Mouse (Mus musculus) stomach, embryonic 14.5 days (tissue): ENCODE measurements at regions not wholly inside any gene's neighbourhood (a gene's known extent, or its start where the extent isn't known, plus 50 kb on each side); places are given as distances from the start of the nearest gene placed in this dataset.

Experiments
- ATAC-seq: fragments of 200-750 bp; cut with Nextera tagmentation; 2 replicates; pipeline ENCODE4 v1.8.0; 2017; ENCODE audit warnings: low read depth, moderate TSS enrichment; ENCODE audit not compliant: insufficient number of reproducible peaks, insufficient read depth, low FRiP score
- H3K27ac ChIP-seq: fragments of 300-500 bp; sonication (generic); 2 replicates; pipeline ENCODE4 v1.5.1; 2014; ENCODE audit warnings: mild to moderate bottlenecking, low read length, moderate library complexity, mixed read lengths
- H3K27me3 ChIP-seq: fragments of 300-500 bp; sonication (generic); 2 replicates; pipeline ENCODE4 v1.6.1; 2014; ENCODE audit warnings: low read length, control low read depth, mixed read lengths; ENCODE audit not compliant: control insufficient read depth, insufficient read depth
- H3K36me3 ChIP-seq: fragments of 300-500 bp; sonication (generic); 2 replicates; pipeline ENCODE4 v1.6.1; 2014; ENCODE audit warnings: mild to moderate bottlenecking, control low read depth, low read length, moderate library complexity, mixed read lengths; ENCODE audit not compliant: control insufficient read depth, insufficient read depth
- H3K4me1 ChIP-seq: fragments of 300-500 bp; sonication (generic); 2 replicates; pipeline ENCODE4 v1.6.1; 2014; ENCODE audit warnings: low read length, control low read depth, mixed read lengths; ENCODE audit not compliant: control insufficient read depth, insufficient read depth
- H3K4me2 ChIP-seq: fragments of 300-500 bp; sonication (generic); replicated peaks from 2 replicates; pipeline ENCODE4 v1.6.1; 2014; ENCODE audit warnings: low read depth, low read length, control low read depth
- H3K4me3 ChIP-seq: fragments of 300-500 bp; sonication (generic); 2 replicates; pipeline ENCODE4 v1.5.1; 2014; ENCODE audit warnings: low read depth, low read length, control low read depth
- H3K9ac ChIP-seq: fragments of 300-500 bp; sonication (generic); replicated peaks from 2 replicates; pipeline ENCODE4 v1.6.1; 2014; ENCODE audit warnings: low read depth, mild to moderate bottlenecking, control low read depth, low read length, moderate library complexity, mixed read lengths
- H3K9me3 ChIP-seq: fragments of 300-500 bp; sonication (generic); 2 replicates; pipeline ENCODE4 v1.6.1; 2016; ENCODE audit warnings: low read depth, low read length, control low read depth; ENCODE audit not compliant: control insufficient read depth
- WGBS: fragments of 180-500 bp; shearing (Covaris S2); extraction: QIAGEN DNeasy Blood & Tissue Kit; methylation state at CpG from one replicate; pipeline ENCODE4 v1.1.7; 2014; 5-methylcytosine and 5-hydroxymethylcytosine counted together

GRCm38 (mm10) chr16:84394895-84395294, 120.0 kb upstream of the A730009L09Rik start:
- Histone ChIP-seq H3K9me3 (no peaks in the 10 kb centered on the region), H3K27me3 (no peaks in the 10 kb centered on the region), H3K4me2 (no peak overlapping the region), H3K4me3 (no peak overlapping the region), H3K4me1 (no peaks in the 10 kb centered on the region), H3K9ac (no peak overlapping the region), H3K36me3 (no peaks in the 10 kb centered on the region), H3K27ac (no peak overlapping the region)
- ATAC-seq, result peak; percentile 42; the same call in 1 of the 2 replicates
- WGBS, result 90% methylated on average over 3 of the region's 3 CpGs

- no peak for ATAC-seq
- Histone ChIP-seq H3K9ac (no peak overlapping the region), H3K4me1 (no peaks in the 10 kb centered on the region), H3K27ac (no peak overlapping the region), H3K36me3 (no peaks in the 10 kb centered on the region), H3K4me2 (no peak overlapping the region), H3K27me3 (no peaks in the 10 kb centered on the region), H3K9me3 (no peaks in the 10 kb centered on the region), H3K4me3 (no peak overlapping the region)
- WGBS, result 83% methylated on average over 2 of the region's 2 CpGs
Observed at GRCm38 (mm10) chr16:84421650-84422049, 93.3 kb upstream of the A730009L09Rik start.

GRCm38 (mm10) chr16:84426990-84427540, 87.9 kb upstream of the A730009L09Rik start:
- no peak overlapping the region for H3K4me2 ChIP-seq
- H3K9ac ChIP-seq, result no peak overlapping the region
- H3K9me3 ChIP-seq, result no peaks in the 10 kb centered on the region
- H3K4me1 ChIP-seq, result no peaks in the 10 kb centered on the region
- H3K27ac ChIP-seq, result no peak overlapping the region
- ATAC-seq, result no peak
- no peak overlapping the region for H3K4me3 ChIP-seq
- no peaks in the 10 kb centered on the region for H3K27me3 ChIP-seq
- 81% methylated on average over 7 of the region's 7 CpGs for WGBS
- H3K36me3 ChIP-seq, result no peaks in the 10 kb centered on the region

GRCm38 (mm10) chr16:84456596-84456995, 58.3 kb upstream of the A730009L09Rik start:
- Histone ChIP-seq H3K4me1 (no peaks in the 10 kb centered on the region), H3K4me2 (no peak overlapping the region), H3K4me3 (no peak overlapping the region), H3K9ac (no peak overlapping the region), H3K9me3 (no peaks in the 10 kb centered on the region), H3K36me3 (no peaks in the 10 kb centered on the region), H3K27me3 (no peaks in the 10 kb centered on the region), H3K27ac (no peak overlapping the region)
- WGBS, result 75% methylated on average over 2 of the region's 2 CpGs
- ATAC-seq, result no peak

- Histone ChIP-seq H3K4me1 (no peaks in the 10 kb centered on the region), H3K9me3 (no peaks in the 10 kb centered on the region), H3K27me3 (no peaks in the 10 kb centered on the region), H3K27ac (no peak overlapping the region), H3K9ac (no peak overlapping the region), H3K4me2 (no peak overlapping the region), H3K36me3 (no peaks in the 10 kb centered on the region), H3K4me3 (no peak overlapping the region)
- no peak for ATAC-seq
- WGBS, result 10% methylated on average over 1 of the region's 1 CpGs
Observed at GRCm38 (mm10) chr16:84462150-84462549, 52.8 kb upstream of the A730009L09Rik start.
